Mouse (Mus musculus): ENCODE results near the gene Prss35. TPM values are rescaled to one million over a fixed set of nuclear protein-coding genes. Genes with fewer than 3 reads are reported as not detected.
A peak's percentile ranks its signal among the peaks of the same experiment; 100 is the strongest.

The Prss35 gene
- polyA plus RNA-seq, 1 experiment from 2014 or later, result 9.6 TPM

GRCm38 (mm10) chr9:86773996-86774395 is 30.5 kb downstream of the Prss35 start:
- ATAC-seq (replicated peaks; ENCODE audit: low FRiP score, low TSS enrichment, low read depth) (no peak), DNase-seq (ENCODE audit: low spot score) (peak; percentile 31)
- 62% methylated on average over 8 of the region's 8 CpGs for WGBS
- Histone ChIP-seq H3K9ac (ENCODE audit: low read length) (no peak overlapping the region), H3K4me3 (ENCODE audit: low read depth, low read length) (no peak overlapping the region), H3K4me1 (replicated peaks; ENCODE audit: control insufficient read depth, insufficient read depth, low read length) (no peaks in the 10 kb centered on the region), H3K36me3 (ENCODE audit: control insufficient read depth, insufficient read depth, low read length) (no peaks in the 10 kb centered on the region), H3K27me3 (replicated peaks; ENCODE audit: control insufficient read depth, insufficient read depth, low read length) (no peaks in the 10 kb centered on the region), H3K9me3 (ENCODE audit: control insufficient read depth, low read length) (no peaks in the 10 kb centered on the region), H3K4me2 (ENCODE audit: low read length) (no peak overlapping the region), H3K27ac (ENCODE audit: low read depth) (no peak overlapping the region)

GRCm38 (mm10) chr9:86775374-86775773 is 31.9 kb downstream of the Prss35 start:
- H3K27ac ChIP-seq (ENCODE audit: low read depth), result no peak overlapping the region
- no peak overlapping the region for H3K4me2 ChIP-seq (ENCODE audit: low read length)
- ATAC-seq (replicated peaks; ENCODE audit: low FRiP score, low TSS enrichment, low read depth) (no peak), DNase-seq (ENCODE audit: low spot score) (no peak)
- H3K4me1 ChIP-seq (replicated peaks; ENCODE audit: control insufficient read depth, insufficient read depth, low read length), result no peaks in the 10 kb centered on the region
- H3K9ac ChIP-seq (ENCODE audit: low read length), result no peak overlapping the region
- 96% methylated on average over 6 of the region's 6 CpGs for WGBS
- no peaks in the 10 kb centered on the region for H3K36me3 ChIP-seq (ENCODE audit: control insufficient read depth, insufficient read depth, low read length)
- no peaks in the 10 kb centered on the region for H3K27me3 ChIP-seq (replicated peaks; ENCODE audit: control insufficient read depth, insufficient read depth, low read length)
- H3K4me3 ChIP-seq (ENCODE audit: low read depth, low read length), result no peak overlapping the region
- H3K9me3 ChIP-seq (ENCODE audit: control insufficient read depth, low read length), result no peaks in the 10 kb centered on the region

- Histone ChIP-seq H3K9ac (ENCODE audit: low read length) (no peak overlapping the region), H3K27ac (ENCODE audit: low read depth) (no peak overlapping the region), H3K36me3 (ENCODE audit: control insufficient read depth, insufficient read depth, low read length) (no peaks in the 10 kb centered on the region), H3K4me2 (ENCODE audit: low read length) (no peak overlapping the region), H3K27me3 (replicated peaks; ENCODE audit: control insufficient read depth, insufficient read depth, low read length) (no peaks in the 10 kb centered on the region), H3K9me3 (ENCODE audit: control insufficient read depth, low read length) (no peaks in the 10 kb centered on the region), H3K4me3 (ENCODE audit: low read depth, low read length) (no peak overlapping the region), H3K4me1 (replicated peaks; ENCODE audit: control insufficient read depth, insufficient read depth, low read length) (no peaks in the 10 kb centered on the region)
- ATAC-seq (replicated peaks; ENCODE audit: low FRiP score, low TSS enrichment, low read depth), result 0 out of 2 replicates have a peak, but pooled peaks have one; percentile 19
- 39% methylated on average over 7 of the region's 7 CpGs for WGBS
- DNase-seq (ENCODE audit: low spot score), result peak; percentile 48
Observed at GRCm38 (mm10) chr9:86777309-86777708, 33.9 kb downstream of the Prss35 start.

GRCm38 (mm10) chr9:86778212-86778611 is 34.8 kb downstream of the Prss35 start:
- Histone ChIP-seq H3K27me3 (replicated peaks; ENCODE audit: control insufficient read depth, insufficient read depth, low read length) (no peaks in the 10 kb centered on the region), H3K9me3 (ENCODE audit: control insufficient read depth, low read length) (no peaks in the 10 kb centered on the region), H3K27ac (ENCODE audit: low read depth) (no peak overlapping the region), H3K36me3 (ENCODE audit: control insufficient read depth, insufficient read depth, low read length) (no peaks in the 10 kb centered on the region), H3K4me1 (replicated peaks; ENCODE audit: control insufficient read depth, insufficient read depth, low read length) (no peaks in the 10 kb centered on the region), H3K4me2 (ENCODE audit: low read length) (no peak overlapping the region), H3K9ac (ENCODE audit: low read length) (no peak overlapping the region), H3K4me3 (ENCODE audit: low read depth, low read length) (no peak overlapping the region)
- DNase-seq (ENCODE audit: low spot score) (no peak), ATAC-seq (replicated peaks; ENCODE audit: low FRiP score, low TSS enrichment, low read depth) (no peak)
- 61% methylated on average over 4 of the region's 4 CpGs for WGBS

GRCm38 (mm10) chr9:86781426-86781825 is 38.0 kb downstream of the Prss35 start:
- Histone ChIP-seq H3K27ac (ENCODE audit: low read depth) (no peak overlapping the region), H3K27me3 (replicated peaks; ENCODE audit: control insufficient read depth, insufficient read depth, low read length) (0 out of 2 replicates have a peak, but pooled peaks cover 3% of the 10 kb centered on the region), H3K4me1 (replicated peaks; ENCODE audit: control insufficient read depth, insufficient read depth, low read length) (no peaks in the 10 kb centered on the region), H3K36me3 (ENCODE audit: control insufficient read depth, insufficient read depth, low read length) (no peaks in the 10 kb centered on the region), H3K9ac (ENCODE audit: low read length) (no peak overlapping the region), H3K4me2 (ENCODE audit: low read length) (no peak overlapping the region), H3K9me3 (ENCODE audit: control insufficient read depth, low read length) (no peaks in the 10 kb centered on the region), H3K4me3 (ENCODE audit: low read depth, low read length) (no peak overlapping the region)
- DNase-seq (ENCODE audit: low spot score) (no peak), ATAC-seq (replicated peaks; ENCODE audit: low FRiP score, low TSS enrichment, low read depth) (no peak)
- 85% methylated on average over 4 of the region's 4 CpGs for WGBS

- ATAC-seq (replicated peaks; ENCODE audit: low FRiP score, low TSS enrichment, low read depth) (no peak), DNase-seq (ENCODE audit: low spot score) (peak; percentile 48)
- 78% methylated on average over 2 of the region's 2 CpGs for WGBS
- H3K36me3 ChIP-seq (ENCODE audit: control insufficient read depth, insufficient read depth, low read length), result no peaks in the 10 kb centered on the region
- H3K9me3 ChIP-seq (ENCODE audit: control insufficient read depth, low read length), result no peaks in the 10 kb centered on the region
- H3K27ac ChIP-seq (ENCODE audit: low read depth), result no peak overlapping the region
- no peaks in the 10 kb centered on the region for H3K4me1 ChIP-seq (replicated peaks; ENCODE audit: control insufficient read depth, insufficient read depth, low read length)
- H3K27me3 ChIP-seq (replicated peaks; ENCODE audit: control insufficient read depth, insufficient read depth, low read length), result 0 out of 2 replicates have a peak, but pooled peaks cover 6% of the 10 kb centered on the region
- no peak overlapping the region for H3K9ac ChIP-seq (ENCODE audit: low read length)
- H3K4me2 ChIP-seq (ENCODE audit: low read length), result no peak overlapping the region
- H3K4me3 ChIP-seq (ENCODE audit: low read depth, low read length), result no peak overlapping the region
Observed at GRCm38 (mm10) chr9:86782836-86783235, 39.4 kb downstream of the Prss35 start.

GRCm38 (mm10) chr9:86789186-86789585 is 45.7 kb downstream of the Prss35 start:
- Histone ChIP-seq H3K27me3 (replicated peaks; ENCODE audit: control insufficient read depth, insufficient read depth, low read length) (0 out of 2 replicates have a peak, but pooled peaks cover 5% of the 10 kb centered on the region), H3K9ac (ENCODE audit: low read length) (no peak overlapping the region), H3K4me2 (ENCODE audit: low read length) (no peak overlapping the region), H3K9me3 (ENCODE audit: control insufficient read depth, low read length) (no peaks in the 10 kb centered on the region), H3K36me3 (ENCODE audit: control insufficient read depth, insufficient read depth, low read length) (no peaks in the 10 kb centered on the region), H3K4me3 (ENCODE audit: low read depth, low read length) (no peak overlapping the region), H3K4me1 (replicated peaks; ENCODE audit: control insufficient read depth, insufficient read depth, low read length) (no peaks in the 10 kb centered on the region), H3K27ac (ENCODE audit: low read depth) (no peak overlapping the region)
- WGBS, result 79% methylated on average over 6 of the region's 6 CpGs
- ATAC-seq (replicated peaks; ENCODE audit: low FRiP score, low TSS enrichment, low read depth) (no peak), DNase-seq (ENCODE audit: low spot score) (no peak)

GRCm38 (mm10) chr9:86791927-86792326 is 48.5 kb downstream of the Prss35 start:
- Histone ChIP-seq H3K4me3 (ENCODE audit: low read depth, low read length) (no peak overlapping the region), H3K9ac (ENCODE audit: low read length) (no peak overlapping the region), H3K36me3 (ENCODE audit: control insufficient read depth, insufficient read depth, low read length) (no peaks in the 10 kb centered on the region), H3K4me1 (replicated peaks; ENCODE audit: control insufficient read depth, insufficient read depth, low read length) (no peaks in the 10 kb centered on the region), H3K27me3 (replicated peaks; ENCODE audit: control insufficient read depth, insufficient read depth, low read length) (0 out of 2 replicates have a peak, but pooled peaks cover 5% of the 10 kb centered on the region), H3K9me3 (ENCODE audit: control insufficient read depth, low read length) (no peaks in the 10 kb centered on the region), H3K27ac (ENCODE audit: low read depth) (no peak overlapping the region), H3K4me2 (ENCODE audit: low read length) (no peak overlapping the region)
- ATAC-seq (replicated peaks; ENCODE audit: low FRiP score, low TSS enrichment, low read depth) (no peak; the same call in 1 of the 2 replicates), DNase-seq (ENCODE audit: low spot score) (no peak)
- 73% methylated on average over 7 of the region's 7 CpGs for whole genome bisulfite sequencing

GRCm38 (mm10) chr9:86795236-86795635 is 51.8 kb downstream of the Prss35 start:
- Histone ChIP-seq H3K27ac (ENCODE audit: low read depth) (no peak overlapping the region), H3K4me2 (ENCODE audit: low read length) (no peak overlapping the region), H3K9ac (ENCODE audit: low read length) (no peak overlapping the region), H3K9me3 (ENCODE audit: control insufficient read depth, low read length) (no peaks in the 10 kb centered on the region), H3K4me1 (replicated peaks; ENCODE audit: control insufficient read depth, insufficient read depth, low read length) (no peaks in the 10 kb centered on the region), H3K4me3 (ENCODE audit: low read depth, low read length) (no peak overlapping the region), H3K27me3 (replicated peaks; ENCODE audit: control insufficient read depth, insufficient read depth, low read length) (no peaks in the 10 kb centered on the region), H3K36me3 (ENCODE audit: control insufficient read depth, insufficient read depth, low read length) (no peaks in the 10 kb centered on the region)
- 52% methylated on average over 3 of the region's 3 CpGs for WGBS
- no peak for ATAC-seq (replicated peaks; ENCODE audit: low FRiP score, low TSS enrichment, low read depth)
- no peak for DNase-seq (ENCODE audit: low spot score)
